Mouse (Mus musculus) spleen, postnatal 10 days (tissue): ENCODE measurements around the gene Gm49510.

Experiments used
- DNase-seq, 2 experiments: peaks; one replicate each; pipeline ENCODE4 v3.0.0; 2021 to 2022; ENCODE audit warnings: low spot score in 2 of 2

Gene Gm49510

GRCm38 (mm10) chr15:78915660-78916017 is 16.2 kb downstream of the Gm49510 start:
- peak; percentile 60 to 83 for DNase-seq

- DNase-seq, result no peak
Observed at GRCm38 (mm10) chr15:78916052-78916826, 16.8 kb downstream of the Gm49510 start.

GRCm38 (mm10) chr15:78918126-78918525 is 18.7 kb downstream of the Gm49510 start:
- DNase-seq, result no peak

- DNase-seq, result no peak
Observed at GRCm38 (mm10) chr15:78919914-78920313, 20.4 kb downstream of the Gm49510 start.

GRCm38 (mm10) chr15:78922700-78923099 is 23.2 kb downstream of the Gm49510 start:
- DNase-seq, result peak; percentile 61 to 77

- peak; percentile 67 to 78 for DNase-seq
Observed at GRCm38 (mm10) chr15:78923585-78923984, 24.1 kb downstream of the Gm49510 start.

GRCm38 (mm10) chr15:78925129-78925528 is 25.7 kb downstream of the Gm49510 start:
- DNase-seq, result no peak

GRCm38 (mm10) chr15:78926021-78926919 is 26.8 kb downstream of the Gm49510 start, which contains the start of gene Lgals1:
Gene Lgals1, plus strand, starts transcription at chr15:78926725.
- peak; percentile 49 to 74 for DNase-seq

- DNase-seq, result no peak
Observed at GRCm38 (mm10) chr15:78927021-78927787, 27.7 kb downstream of the Gm49510 start.

- peak; percentile 57 to 83 for DNase-seq
Observed at GRCm38 (mm10) chr15:78927788-78928457, 28.5 kb downstream of the Gm49510 start.

GRCm38 (mm10) chr15:78928539-78928938 is 29.1 kb downstream of the Gm49510 start:
- no peak for DNase-seq

GRCm38 (mm10) chr15:78930192-78930706 is 30.8 kb downstream of the Gm49510 start:
- no peak for DNase-seq

GRCm38 (mm10) chr15:78930801-78931426 is 31.4 kb downstream of the Gm49510 start:
- no peak for DNase-seq

- DNase-seq, result peak; percentile 47 to 83
Observed at GRCm38 (mm10) chr15:78931577-78931976, 32.1 kb downstream of the Gm49510 start.

GRCm38 (mm10) chr15:78934784-78935320 is 35.4 kb downstream of the Gm49510 start, which contains the start of gene Nol12:
Gene Nol12, plus strand, starts transcription at chr15:78934933.
- peak; percentile 80 to 84 for DNase-seq

GRCm38 (mm10) chr15:78936403-78936802 is 36.9 kb downstream of the Gm49510 start:
- no peak for DNase-seq

- DNase-seq, result no peak
Observed at GRCm38 (mm10) chr15:78937311-78937710, 37.8 kb downstream of the Gm49510 start.

GRCm38 (mm10) chr15:78937963-78938362 is 38.5 kb downstream of the Gm49510 start:
- DNase-seq, result no peak

- no peak for DNase-seq
Observed at GRCm38 (mm10) chr15:78940325-78940724, 40.9 kb downstream of the Gm49510 start.

GRCm38 (mm10) chr15:78942663-78943062 is 43.2 kb downstream of the Gm49510 start:
- peak; percentile 65 to 79 for DNase-seq
